Mouse (Mus musculus) heart, embryonic 14.5 days (tissue): Measurements from ENCODE around the gene Rapgef5. TPM values are rescaled to one million over a fixed set of nuclear protein-coding genes. Genes with fewer than 3 reads are reported as not detected.

Experiments
- ATAC-seq: fragments of 200-750 bp; cut with Nextera tagmentation; 2 replicates; pipeline ENCODE4 v1.8.0; 2017; ENCODE audit warnings: low read depth, moderate TSS enrichment; ENCODE audit not compliant: insufficient number of reproducible peaks, insufficient read depth, low FRiP score
- H3K27ac ChIP-seq, 2 experiments: fragments of 200-500 bp in 1 of 2; fragments of 300-500 bp in 1 of 2; sonication (generic) in 1 of 2; replicated peaks in 1 of 2; 2 replicates each; pipeline ENCODE4 v1.5.1; 2012 to 2014; ENCODE audit warnings: low read depth in 2 of 2, low read length in 2 of 2, control low read depth in 1 of 2, mild to moderate bottlenecking in 1 of 2, mixed read lengths in 1 of 2; ENCODE audit not compliant: control insufficient read depth in 1 of 2, insufficient read depth in 1 of 2
- H3K27me3 ChIP-seq: fragments of 300-500 bp; sonication (generic); 2 replicates; pipeline ENCODE4 v1.6.1; 2014; ENCODE audit warnings: mild to moderate bottlenecking, low read length, control low read depth; ENCODE audit not compliant: control insufficient read depth, insufficient read depth
- H3K36me3 ChIP-seq: fragments of 300-500 bp; sonication (generic); 2 replicates; pipeline ENCODE4 v1.6.1; 2014; ENCODE audit warnings: mild to moderate bottlenecking, control low read depth, low read length, mixed read lengths; ENCODE audit not compliant: control insufficient read depth, insufficient read depth
- H3K4me1 ChIP-seq, 2 experiments: fragments of 200-500 bp in 1 of 2; fragments of 300-500 bp in 1 of 2; sonication (generic) in 1 of 2; 2 replicates each; pipeline ENCODE4 v1.6.1; 2012 to 2014; ENCODE audit warnings: low read length in 2 of 2, control low read depth in 1 of 2, mixed read lengths in 1 of 2; ENCODE audit not compliant: control insufficient read depth in 2 of 2, insufficient read depth in 2 of 2
- H3K4me2 ChIP-seq: fragments of 300-500 bp; sonication (generic); 2 replicates; pipeline ENCODE4 v1.6.1; 2014; ENCODE audit warnings: mild to moderate bottlenecking, low read length
- H3K4me3 ChIP-seq, 2 experiments: fragments of 200-500 bp in 1 of 2; fragments of 300-500 bp in 1 of 2; sonication (generic) in 1 of 2; 2 replicates each; pipeline ENCODE4 v1.5.1; 2012 to 2014; ENCODE audit warnings: low read length in 2 of 2, mild to moderate bottlenecking in 2 of 2, control low read depth in 1 of 2, low read depth in 1 of 2, moderate library complexity in 1 of 2; ENCODE audit not compliant: control insufficient read depth in 1 of 2, insufficient read depth in 1 of 2
- H3K9ac ChIP-seq: fragments of 300-500 bp; sonication (generic); 2 replicates; pipeline ENCODE4 v1.6.1; 2014; ENCODE audit warnings: mild to moderate bottlenecking, low read length
- H3K9me3 ChIP-seq: fragments of 300-500 bp; sonication (generic); 2 replicates; pipeline ENCODE4 v1.6.1; 2016; ENCODE audit warnings: low read length, control low read depth; ENCODE audit not compliant: control insufficient read depth
- WGBS: fragments of 180-500 bp; shearing (Covaris S2); extraction: QIAGEN DNeasy Blood & Tissue Kit; methylation state at CpG from one replicate; pipeline ENCODE4 v1.1.7; 2014; 5-methylcytosine and 5-hydroxymethylcytosine counted together
- polyA plus RNA-seq: library from polyadenylated mRNA; unstranded; fragments of >200 nt; fragmentation: Nextera tagmentation; extraction: Ambion mirVana; gene quantifications from 2 replicates; pipeline ENCODE4 v1.2.1, GENCODE M21; 2014

The Rapgef5 gene
- polyA plus RNA-seq, 1 experiment from 2014 or later = 19.6 TPM

- no peaks in the 10 kb centered on the region for H3K36me3 ChIP-seq
Measured at GRCm38 (mm10) chr12:117589186-117589585, 72.9 kb downstream of the Rapgef5 start.

DNA sequence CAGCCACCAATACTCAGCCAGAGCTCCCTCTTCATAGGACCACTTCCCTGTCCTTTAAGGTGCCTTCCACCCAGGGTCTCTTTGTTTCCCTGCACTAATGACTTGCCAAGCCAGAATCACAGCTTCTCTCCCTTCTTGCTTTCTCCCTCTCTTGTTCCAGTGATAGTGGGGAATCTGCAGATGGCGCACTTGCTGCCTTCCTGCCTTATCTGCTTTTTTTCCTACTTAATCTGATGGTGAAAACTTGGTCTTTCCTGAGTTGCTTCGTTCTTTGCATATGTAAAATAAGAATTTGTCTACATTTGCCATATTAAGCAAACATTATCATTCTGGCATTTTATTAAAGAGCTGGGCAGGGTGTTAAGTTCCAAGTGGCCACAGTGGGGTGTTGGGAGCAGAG, 75.7 kb downstream of the Rapgef5 start:
- Histone ChIP-seq H3K4me1 (no peaks in the 10 kb centered on the region), H3K27ac (no peak overlapping the region), H3K9ac (no peak overlapping the region), H3K4me2 (no peak overlapping the region), H3K27me3 (no peaks in the 10 kb centered on the region), H3K4me3 (no peak overlapping the region), H3K36me3 (no peaks in the 10 kb centered on the region), H3K9me3 (no peaks in the 10 kb centered on the region)
- 27% methylated on average over 2 of the region's 2 CpGs for WGBS
- ATAC-seq = no peak

More at GRCm38 (mm10) chr12:117589186-117589585, 72.9 kb downstream of the Rapgef5 start:
- no peaks in the 10 kb centered on the region for H3K27me3 ChIP-seq
- no peak overlapping the region for H3K27ac ChIP-seq
- no peaks in the 10 kb centered on the region for H3K4me1 ChIP-seq
- no peaks in the 10 kb centered on the region for H3K9me3 ChIP-seq
- no peak for ATAC-seq
- H3K4me2 ChIP-seq = no peak overlapping the region
- no peak overlapping the region for H3K9ac ChIP-seq
- 86% methylated on average over 2 of the region's 2 CpGs for WGBS
- no peak overlapping the region for H3K4me3 ChIP-seq

DNA sequence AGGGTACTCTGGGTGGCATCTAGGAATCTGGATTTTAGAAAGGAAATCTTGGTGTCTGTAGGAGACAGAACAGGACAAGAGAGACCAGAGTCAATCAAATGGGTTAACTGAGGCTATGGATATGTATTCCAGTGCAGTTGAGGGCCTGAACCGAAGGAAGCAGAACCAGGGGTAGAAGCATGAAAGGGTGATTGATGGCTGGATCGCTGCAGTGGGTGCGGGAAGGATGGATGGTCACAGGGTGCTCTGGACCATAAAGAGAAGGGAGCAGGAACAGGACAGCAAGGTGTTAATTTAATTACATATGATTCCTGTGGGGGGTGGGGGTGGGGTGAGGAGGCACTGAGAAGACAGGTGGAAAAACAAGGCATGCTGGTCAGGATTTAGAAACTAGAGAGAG, 76.3 kb downstream of the Rapgef5 start:
- Histone ChIP-seq H3K4me1 (no peaks in the 10 kb centered on the region), H3K36me3 (no peaks in the 10 kb centered on the region), H3K9ac (no peak overlapping the region), H3K27ac (no peak overlapping the region), H3K27me3 (no peaks in the 10 kb centered on the region), H3K9me3 (no peaks in the 10 kb centered on the region), H3K4me3 (no peak overlapping the region), H3K4me2 (no peak overlapping the region)
- WGBS = 65% methylated on average over 3 of the region's 3 CpGs
- ATAC-seq = no peak

GRCm38 (mm10) chr12:117595179-117595578, 78.9 kb downstream of the Rapgef5 start:
- no peak overlapping the region for H3K9ac ChIP-seq
- no peak overlapping the region for H3K4me3 ChIP-seq
- no peaks in the 10 kb centered on the region for H3K9me3 ChIP-seq
- no peak for ATAC-seq
- WGBS = 87% methylated on average over 9 of the region's 9 CpGs
- no peak overlapping the region for H3K27ac ChIP-seq
- H3K4me2 ChIP-seq = no peak overlapping the region
- no peaks in the 10 kb centered on the region for H3K36me3 ChIP-seq
- no peaks in the 10 kb centered on the region for H3K4me1 ChIP-seq
- H3K27me3 ChIP-seq = no peaks in the 10 kb centered on the region

GRCm38 (mm10) chr12:117598190-117598589, 81.9 kb downstream of the Rapgef5 start:
- no peak overlapping the region for H3K27ac ChIP-seq
- no peak overlapping the region for H3K9ac ChIP-seq
- H3K27me3 ChIP-seq = no peaks in the 10 kb centered on the region
- H3K36me3 ChIP-seq = no peaks in the 10 kb centered on the region
- no peaks in the 10 kb centered on the region; a peak in 2 of 4 replicates for H3K4me1 ChIP-seq
- no peak for ATAC-seq
- H3K9me3 ChIP-seq = no peaks in the 10 kb centered on the region
- H3K4me3 ChIP-seq = no peak overlapping the region
- H3K4me2 ChIP-seq = no peak overlapping the region
- WGBS = 9% methylated on average over 2 of the region's 2 CpGs

- Histone ChIP-seq H3K4me1 (no peaks in the 10 kb centered on the region; a peak in 2 of 4 replicates), H3K4me3 (no peak overlapping the region), H3K27ac (no peak overlapping the region), H3K27me3 (no peaks in the 10 kb centered on the region), H3K4me2 (no peak overlapping the region), H3K9me3 (no peaks in the 10 kb centered on the region), H3K36me3 (no peaks in the 10 kb centered on the region), H3K9ac (no peak overlapping the region)
- ATAC-seq = no peak
- 80% methylated on average over 3 of the region's 3 CpGs for WGBS
Measured at GRCm38 (mm10) chr12:117605966-117606365, 89.7 kb downstream of the Rapgef5 start.

GRCm38 (mm10) chr12:117612715-117613114, 96.4 kb downstream of the Rapgef5 start:
- Histone ChIP-seq H3K36me3 (no peaks in the 10 kb centered on the region), H3K27ac (no peak overlapping the region), H3K9ac (no peak overlapping the region), H3K4me1 (no peaks in the 10 kb centered on the region), H3K27me3 (no peaks in the 10 kb centered on the region), H3K4me3 (no peak overlapping the region), H3K9me3 (no peaks in the 10 kb centered on the region), H3K4me2 (no peak overlapping the region)
- WGBS = 85% methylated on average over 3 of the region's 3 CpGs
- no peak for ATAC-seq

DNA sequence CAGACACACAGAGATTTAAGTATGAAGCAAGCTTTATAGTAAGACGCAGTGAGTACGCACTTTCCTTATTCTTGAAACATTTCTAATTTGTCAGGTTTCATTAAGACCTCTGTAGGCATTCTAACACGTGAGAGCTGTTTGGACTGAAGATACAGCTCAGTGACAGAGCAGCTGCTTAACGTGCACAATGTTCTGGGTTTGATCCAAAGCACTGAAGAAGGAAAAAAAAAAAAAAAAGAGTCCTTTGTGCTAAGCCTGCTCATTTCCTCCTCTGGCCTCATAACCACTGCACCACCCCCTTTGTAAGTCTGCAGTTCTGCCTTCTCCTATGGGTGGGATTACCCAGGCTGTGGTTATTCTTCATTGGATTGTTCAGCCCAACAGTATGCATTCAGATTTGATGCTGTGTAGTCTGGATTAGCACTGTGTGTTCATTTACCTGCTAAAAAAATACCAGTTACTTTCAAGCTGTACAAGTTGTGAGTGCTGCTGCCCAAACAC, 103.3 kb downstream of the Rapgef5 start:
- Histone ChIP-seq H3K9ac (no peak overlapping the region), H3K27me3 (no peaks in the 10 kb centered on the region), H3K27ac (no peak overlapping the region; a peak in 1 of 4 replicates), H3K9me3 (no peaks in the 10 kb centered on the region), H3K36me3 (no peaks in the 10 kb centered on the region), H3K4me1 (no peaks in the 10 kb centered on the region), H3K4me3 (no peak overlapping the region), H3K4me2 (no peak overlapping the region)
- 64% methylated on average over 4 of the region's 4 CpGs for WGBS
- no peak for ATAC-seq
